Mouse (Mus musculus) testis, postnatal 14 days (tissue): ENCODE measurements around the gene Zfp629.
A peak's percentile ranks its signal among the peaks of the same experiment; 100 is the strongest.
"Not testable (repeated sequence)": the region's sequence is repeated elsewhere in the genome, so short reads cannot be mapped to it uniquely, and the experiment has no call there.

Experiments
- DNase-seq: peaks from one replicate; pipeline ENCODE4 v3.0.0; 2021; ENCODE audit warnings: low spot score

Zfp629 gene

DNA sequence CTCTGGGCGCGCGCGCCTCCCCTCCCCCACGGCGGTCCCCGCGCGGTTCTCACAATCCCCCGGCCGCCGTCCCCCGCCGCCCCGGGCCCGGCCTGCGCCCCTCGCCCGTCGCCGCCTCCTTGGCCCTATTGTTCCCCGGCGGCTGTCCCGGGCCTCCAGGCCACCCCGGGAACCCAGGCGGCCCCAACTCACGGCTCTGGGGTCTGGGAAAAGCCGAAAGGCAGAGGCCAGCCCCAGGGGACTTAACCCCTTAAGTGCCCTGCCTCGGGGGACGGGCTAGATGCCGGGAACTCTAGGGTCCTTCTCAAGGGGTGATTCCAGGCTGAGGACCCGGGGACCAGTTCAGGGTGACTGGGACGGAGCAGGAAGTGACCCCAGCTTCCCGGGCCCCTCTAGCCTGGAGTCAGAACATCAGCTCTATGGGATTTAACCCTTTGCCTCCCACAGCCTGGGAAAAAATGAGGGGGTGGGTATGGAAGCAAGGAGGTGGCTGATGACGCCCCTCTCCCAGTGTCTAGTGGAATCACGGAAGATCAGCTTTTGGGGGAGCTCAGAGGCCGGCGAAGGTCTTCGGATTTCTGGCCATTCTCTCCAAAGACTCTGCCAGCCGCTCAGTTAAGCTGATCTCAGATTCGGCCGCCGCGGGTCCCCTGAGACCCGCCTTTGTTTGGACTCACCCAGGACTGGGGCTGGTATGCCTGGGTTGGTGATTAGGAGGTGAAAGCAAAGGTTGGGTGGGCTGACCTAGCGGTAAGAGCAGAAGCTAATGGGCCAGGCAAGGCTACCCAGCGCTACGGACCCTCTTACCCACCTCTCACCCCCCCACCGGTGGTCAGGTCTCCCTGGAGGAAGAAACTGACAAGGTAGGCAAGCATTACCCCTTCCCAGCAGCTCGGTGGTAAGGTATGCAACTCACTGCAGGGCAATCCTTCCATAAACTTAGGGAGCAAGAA lies at the start of gene Zfp629:
Gene Zfp629 (minus strand): TSS at position 907 of the 953 bp plus-strand sequence.
- peak; percentile 80 for DNase-seq

DNA sequence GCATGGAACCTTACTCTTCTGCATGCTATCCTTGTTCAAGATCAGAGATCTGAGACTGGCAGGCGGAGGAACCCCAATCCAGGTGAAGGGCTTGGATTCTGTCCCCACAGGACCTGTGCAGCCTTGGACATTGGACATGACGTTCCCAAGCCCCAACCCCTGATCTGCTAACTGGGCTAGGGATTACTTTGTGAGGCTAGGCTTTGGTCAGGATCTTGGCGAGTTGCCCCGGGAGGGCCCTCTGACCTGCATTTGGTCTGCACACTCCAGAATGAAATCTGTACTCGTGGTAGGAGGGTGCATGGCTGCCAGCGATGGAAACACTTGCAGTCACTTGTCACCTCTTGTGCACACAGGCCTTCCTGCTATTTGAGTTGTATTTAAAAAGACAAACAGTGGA lies 47.3 kb upstream of the Zfp629 start:
- no peak for DNase-seq

DNA sequence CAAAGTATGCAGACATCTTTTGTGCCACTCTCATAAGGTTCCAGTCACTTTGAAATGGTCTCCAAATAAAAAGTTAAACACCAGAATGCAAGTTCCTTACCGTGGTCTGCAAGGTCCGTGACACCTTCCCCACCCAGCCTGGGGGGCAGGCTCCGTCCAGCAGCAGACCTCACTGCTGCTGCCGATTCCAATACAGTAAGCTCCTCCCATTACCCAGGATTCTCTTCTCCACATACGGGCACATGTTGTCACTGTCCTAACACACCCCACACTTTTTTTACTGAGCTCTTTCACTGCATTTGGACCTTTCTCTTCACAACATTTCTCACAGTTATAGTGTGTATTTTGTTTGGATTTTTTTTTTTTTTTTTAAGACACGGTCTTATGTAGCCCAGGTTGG lies 46.2 kb upstream of the Zfp629 start:
- DNase-seq: no peak

DNA sequence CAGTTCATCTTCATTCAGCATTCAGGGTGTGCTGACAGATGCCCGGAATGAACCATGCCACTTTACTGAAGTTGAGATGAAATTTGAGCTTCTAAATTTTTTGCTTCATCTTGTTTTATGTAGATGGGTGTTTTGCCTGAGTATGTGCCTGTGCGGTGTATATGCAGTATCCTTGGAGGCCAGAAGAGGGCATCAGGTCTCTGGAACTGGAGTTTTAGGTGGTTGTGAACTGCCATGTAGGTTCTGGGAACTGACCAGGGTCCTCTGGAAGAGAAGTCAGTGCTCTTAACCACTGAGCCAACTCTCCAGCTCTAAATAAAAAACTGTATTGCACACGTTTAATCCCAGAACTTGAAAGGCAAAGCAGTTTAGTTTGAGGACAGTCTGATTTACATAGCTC lies 45.3 kb upstream of the Zfp629 start:
- no peak for DNase-seq

DNA sequence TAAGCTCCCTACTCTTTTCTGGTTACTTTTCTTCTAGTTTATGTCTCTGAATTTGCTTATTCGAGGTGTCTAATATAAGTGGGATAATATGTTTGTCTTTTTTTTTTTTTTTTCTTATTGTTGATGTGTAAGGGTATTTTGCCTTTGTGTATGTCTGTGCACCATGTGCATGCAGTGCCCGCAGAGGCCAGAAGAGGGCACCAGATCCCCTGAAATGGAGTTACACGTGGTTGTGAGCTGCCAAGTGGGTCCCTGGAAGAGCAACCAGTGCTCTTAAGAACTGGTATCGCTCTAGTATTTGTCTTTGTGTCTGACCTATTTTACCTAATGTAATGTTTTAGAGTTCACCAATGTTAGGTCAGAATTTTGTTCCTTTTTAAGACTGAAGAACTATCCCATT lies 41.3 kb upstream of the Zfp629 start:
- DNase-seq: peak; percentile 48

DNA sequence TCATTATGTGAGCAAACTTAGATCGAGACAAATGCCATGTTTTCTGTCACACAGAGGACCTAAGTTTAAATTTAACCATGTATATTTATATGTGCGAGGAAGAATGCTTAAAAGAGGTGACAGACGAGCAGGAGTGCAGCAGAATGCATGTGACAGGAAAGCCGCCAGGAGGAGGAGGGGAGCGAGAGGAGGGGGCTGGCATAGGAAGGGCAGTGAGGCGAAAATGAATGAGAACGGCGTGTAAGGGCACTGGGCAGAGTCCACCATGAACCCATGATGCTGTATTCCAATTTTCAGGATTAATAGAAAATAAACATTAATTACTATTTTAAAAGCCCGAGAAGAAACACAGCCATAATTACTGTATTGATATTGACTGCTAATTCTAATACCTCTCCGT lies 38.7 kb upstream of the Zfp629 start:
- DNase-seq: no peak

DNA sequence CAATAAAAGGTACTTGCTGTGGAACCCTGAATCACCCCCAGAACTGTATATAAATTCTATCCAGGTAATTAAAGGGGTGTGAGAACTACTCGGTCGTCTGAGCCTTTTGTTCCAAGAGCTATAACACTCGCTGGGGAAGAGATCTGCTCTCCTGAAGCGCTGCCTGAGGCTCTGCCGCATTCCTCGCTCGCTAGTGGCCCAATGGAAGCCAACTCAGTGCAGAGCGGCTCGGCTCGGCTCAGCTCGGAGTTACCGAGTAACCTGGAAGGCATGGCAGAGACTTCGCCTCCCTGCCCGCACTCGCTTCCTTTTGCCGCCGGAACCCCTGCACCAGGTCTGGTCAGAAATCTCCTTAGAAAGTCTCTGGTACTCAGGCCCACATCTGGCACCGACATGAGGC lies 36.5 kb upstream of the Zfp629 start:
- DNase-seq: no peak

DNA sequence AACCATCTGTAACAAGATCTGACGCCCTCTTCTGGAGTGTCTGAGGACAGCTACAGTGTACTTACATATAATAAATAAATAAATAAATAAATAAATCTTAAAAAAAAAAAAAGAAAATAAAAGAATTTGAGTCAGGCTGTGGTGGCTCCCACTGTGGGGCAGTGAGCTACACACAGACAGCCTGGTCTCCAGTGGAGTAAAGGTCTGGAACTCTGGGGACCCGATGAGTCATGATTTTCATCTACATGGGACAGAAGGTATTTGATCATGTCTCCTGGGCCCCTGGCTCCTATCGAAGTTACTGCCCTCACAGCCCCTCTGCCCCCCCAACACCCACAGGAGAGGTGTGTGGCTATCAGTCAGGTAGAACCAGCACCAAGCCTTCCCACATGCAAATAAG lies 36.0 kb upstream of the Zfp629 start:
- no peak for DNase-seq

DNA sequence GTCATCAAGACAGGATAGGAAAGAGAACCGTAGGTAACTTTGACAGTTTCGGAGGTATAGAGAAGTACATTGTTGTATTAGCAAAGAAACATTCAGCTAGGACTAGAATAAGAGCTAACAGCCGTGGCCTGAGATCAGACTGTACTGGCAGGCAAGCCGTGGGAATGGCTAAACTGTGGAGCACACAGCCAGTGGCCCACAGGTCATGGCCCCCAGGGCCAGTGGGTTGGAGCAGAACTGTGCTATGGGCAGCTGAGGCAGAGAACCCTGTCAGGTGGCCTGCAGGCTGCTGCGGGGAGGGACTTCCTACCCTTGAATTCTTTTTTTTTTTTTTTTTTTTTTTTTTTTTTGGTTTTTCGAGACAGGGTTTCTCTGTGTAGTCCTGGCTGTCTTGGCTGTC lies 33.6 kb upstream of the Zfp629 start:
- DNase-seq: no peak

DNA sequence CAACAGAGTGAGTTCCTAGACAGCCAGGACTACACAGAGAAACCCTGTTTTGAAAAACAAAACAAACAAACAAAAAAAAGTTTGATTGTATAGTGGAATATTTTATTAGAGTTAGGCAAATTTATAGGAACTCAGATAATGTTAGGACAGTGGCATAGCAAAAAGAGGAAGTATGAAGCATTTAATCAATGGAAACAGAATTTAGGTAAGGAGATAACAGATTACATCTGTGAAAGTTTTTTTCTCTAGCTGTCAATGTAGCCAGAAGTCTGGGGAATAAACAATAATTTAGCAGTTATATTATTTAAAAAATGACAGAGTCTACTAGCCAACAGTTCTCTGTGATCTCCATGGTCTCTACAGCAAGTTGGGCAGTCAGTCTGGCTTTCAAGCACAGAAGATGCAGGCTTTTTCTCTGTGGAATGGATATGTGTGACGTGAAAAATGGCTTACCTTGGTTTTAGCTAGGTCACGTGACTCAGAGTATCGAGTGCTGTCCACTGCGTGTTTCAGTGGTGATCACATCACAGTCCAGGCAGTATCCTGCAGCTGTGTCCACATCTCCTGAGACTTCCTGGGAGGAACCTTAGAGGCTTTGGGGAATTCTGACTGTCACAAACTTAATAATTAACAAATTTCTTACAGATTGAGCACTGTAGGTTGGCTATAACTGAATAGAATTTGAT lies 33.1 kb upstream of the Zfp629 start:
- DNase-seq: no peak

DNA sequence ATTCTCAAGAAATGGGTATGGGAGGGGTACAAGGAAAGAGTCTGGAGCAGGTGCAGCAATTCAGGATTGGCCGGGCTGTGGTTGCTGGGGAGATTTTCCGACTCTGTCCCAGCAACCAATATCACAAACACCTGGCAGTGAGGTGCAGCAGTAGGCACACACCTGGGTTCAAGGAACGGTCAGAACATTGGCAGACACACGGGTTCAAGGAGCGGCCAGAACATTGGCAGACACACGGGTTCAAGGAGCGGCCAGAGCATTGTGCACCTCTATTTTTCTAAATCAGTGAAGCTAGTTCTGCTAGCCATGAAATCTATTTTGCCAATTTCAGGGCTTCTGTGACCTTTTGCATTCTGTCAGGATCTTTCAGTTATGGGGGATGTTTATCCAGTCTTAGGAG lies 32.0 kb upstream of the Zfp629 start:
- DNase-seq: not testable (repeated sequence)

DNA sequence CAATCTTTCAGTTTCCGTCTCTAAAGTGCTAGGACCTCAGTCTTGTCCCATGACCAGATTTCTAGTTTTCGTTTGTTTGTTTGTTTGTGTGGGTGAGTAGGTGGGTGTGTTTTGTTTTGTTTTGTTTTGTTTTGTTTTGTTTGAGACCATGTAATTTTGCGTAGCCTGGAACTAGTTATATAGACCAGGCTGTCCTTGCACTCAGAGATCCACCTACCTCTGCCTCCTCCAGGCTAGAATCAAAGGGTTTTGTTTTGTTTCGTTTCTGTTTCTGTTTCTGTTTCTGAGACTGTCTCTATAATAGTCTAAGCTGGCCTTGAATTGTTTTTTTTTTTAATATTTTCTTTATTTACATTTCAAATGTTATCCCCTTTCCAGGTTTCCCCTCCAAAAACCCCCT lies 30.8 kb upstream of the Zfp629 start:
- DNase-seq: no peak

DNA sequence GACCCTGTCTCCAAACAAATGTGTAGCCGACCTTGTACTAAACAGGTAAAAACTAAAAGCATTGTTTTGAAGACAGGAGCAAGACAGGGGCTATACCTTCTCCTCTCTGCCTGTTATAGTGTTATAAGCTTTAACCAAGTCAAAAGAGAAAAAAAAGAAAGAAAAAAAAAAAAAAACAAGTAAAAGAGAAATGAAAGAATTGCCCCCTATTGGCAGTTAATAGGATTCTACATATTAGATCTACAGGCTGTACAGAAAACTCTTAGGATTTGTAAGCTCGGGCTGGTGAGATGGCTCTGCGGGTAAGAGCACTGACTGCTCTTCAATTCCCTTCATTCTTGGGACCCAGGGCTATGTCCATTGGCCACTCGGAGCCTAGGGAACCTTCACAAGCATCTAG lies 26.7 kb upstream of the Zfp629 start:
- no peak for DNase-seq

DNA sequence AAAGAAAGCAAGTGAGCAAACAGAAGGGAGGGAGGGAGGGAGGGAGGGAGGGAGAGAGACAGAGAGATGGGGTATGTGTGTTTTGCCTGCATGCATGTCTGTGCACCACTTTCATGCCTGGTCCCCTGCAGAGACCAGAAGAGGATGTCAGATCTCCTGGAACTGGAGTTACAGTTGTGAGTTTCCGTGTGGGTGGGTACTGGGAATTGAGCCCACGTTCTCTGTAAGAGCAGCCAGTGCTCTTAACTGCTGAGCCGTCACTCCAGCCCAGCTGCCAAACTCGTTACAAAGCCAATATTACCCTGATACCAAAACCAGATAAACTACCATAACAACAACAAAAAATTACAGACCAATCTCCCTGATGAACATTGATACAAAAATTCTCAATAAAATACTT lies 25.7 kb upstream of the Zfp629 start:
- no peak for DNase-seq

DNA sequence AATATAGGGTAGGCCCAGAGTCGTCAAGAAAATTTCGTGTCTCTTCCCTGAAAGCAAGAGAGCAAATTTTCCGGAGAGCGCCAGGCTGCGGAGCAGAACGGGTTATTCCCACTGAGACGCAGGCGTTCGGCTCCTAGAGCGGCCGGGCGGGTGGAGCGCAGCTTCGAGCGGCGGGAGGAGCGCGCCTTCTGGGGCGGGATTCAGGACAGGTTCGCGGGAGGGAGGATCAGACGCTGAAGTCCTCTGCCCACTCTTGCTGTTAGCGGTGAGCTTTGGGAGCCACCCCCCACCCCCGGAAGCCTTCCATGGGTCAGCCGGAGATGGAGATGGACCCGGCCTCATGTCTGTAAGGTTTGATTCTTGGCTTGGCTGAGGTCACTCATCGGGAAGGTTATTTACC lies 21.4 kb upstream of the Zfp629 start:
- DNase-seq: peak; percentile 81

DNA sequence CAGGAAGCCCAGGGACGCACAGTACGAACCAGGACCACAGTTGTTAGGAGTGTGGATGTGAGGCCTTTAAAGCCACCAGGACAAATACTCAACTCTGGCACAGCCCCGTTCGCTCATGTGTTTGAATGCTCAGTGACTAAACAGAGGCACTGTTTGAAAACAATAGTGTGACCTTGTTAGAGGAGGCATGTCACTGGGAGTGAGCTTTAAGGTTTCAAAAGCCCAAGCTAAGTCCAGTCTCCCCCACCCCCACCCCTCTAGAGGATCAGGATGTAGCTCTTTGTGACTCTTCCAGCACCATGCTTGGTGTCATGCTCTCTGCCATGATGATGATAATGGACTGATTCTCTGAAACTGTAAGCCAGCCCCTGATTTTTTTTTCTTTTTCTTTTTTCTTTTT lies 15.8 kb upstream of the Zfp629 start:
- DNase-seq: no peak

DNA sequence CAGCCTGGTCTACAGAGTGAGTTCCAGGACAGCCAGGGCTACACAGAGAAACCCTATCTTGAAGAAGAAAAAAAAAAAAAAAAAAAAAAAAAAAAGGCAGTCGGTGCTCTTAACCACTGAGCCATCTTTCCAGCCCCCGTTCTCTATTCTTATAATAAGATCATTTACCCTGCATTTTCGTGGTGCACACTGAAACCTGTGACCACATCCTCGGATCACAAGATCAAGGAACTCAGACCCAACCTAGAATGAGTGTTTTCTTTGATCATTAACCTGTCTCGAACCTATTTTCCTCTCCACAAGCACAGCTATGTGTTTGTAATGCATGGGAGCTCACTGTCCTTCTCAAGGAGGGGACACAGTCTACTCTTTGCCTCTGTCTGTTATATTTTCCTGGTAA lies 13.0 kb upstream of the Zfp629 start:
- DNase-seq: no peak

DNA sequence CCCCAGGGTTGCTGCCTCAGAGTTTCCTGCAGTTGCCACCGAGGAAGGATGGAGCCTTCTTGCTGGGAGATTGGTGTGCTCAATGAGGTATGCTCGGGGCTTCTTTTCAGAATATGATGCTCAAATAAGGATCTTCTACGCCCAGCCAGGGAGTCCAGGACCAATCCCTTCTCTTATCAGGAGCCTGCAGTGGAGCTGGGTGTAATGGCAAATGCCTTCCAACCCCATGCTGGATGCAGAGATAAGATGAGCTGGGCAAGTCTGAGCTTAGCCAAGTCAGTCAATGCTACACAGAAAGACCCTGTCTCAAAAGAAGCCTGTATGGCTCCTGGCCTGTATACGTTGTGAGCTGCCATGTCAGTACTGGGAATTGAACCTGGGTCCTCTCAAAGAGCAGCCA lies 10.9 kb upstream of the Zfp629 start:
- no peak for DNase-seq

DNA sequence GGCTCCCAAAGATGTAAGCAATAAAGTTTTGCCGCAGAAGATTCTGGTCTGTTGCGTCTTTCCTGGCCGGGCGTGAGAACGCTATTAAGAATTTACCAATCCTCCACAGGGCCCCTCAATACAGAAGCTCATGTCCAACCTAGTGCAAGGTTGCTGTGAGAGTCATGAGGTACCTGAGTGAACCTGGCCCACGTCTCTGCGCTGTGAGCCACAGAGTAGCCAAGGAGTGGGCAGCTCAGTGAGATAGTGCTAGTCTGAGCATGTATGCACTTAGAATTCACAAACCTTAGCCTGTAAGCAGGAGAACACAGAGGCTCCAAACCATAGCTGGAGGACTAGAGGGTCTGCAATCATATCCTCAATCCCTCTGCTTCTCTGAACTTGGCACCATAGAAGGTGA lies 10.4 kb upstream of the Zfp629 start:
- DNase-seq: no peak

DNA sequence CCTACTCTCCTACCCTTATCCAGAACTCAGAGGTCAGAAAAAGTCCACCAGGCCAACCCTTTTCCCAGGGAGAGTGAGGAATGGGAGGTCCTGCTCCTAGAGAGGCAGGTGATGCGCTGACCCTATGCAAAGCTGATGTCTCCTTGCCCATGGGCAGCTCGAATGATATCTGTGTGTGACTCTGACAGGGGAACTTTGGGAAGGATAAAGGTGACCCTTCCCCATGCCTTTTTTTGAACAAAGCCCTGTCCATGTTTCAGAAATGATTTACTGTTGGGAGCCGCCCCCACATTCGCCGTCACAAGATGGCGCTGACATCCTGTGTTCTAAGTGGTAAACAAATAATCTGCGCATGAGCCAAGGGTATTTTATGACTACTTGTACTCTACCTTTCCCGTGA lies 2.8 kb upstream of the Zfp629 start:
- not testable (repeated sequence) for DNase-seq

DNA sequence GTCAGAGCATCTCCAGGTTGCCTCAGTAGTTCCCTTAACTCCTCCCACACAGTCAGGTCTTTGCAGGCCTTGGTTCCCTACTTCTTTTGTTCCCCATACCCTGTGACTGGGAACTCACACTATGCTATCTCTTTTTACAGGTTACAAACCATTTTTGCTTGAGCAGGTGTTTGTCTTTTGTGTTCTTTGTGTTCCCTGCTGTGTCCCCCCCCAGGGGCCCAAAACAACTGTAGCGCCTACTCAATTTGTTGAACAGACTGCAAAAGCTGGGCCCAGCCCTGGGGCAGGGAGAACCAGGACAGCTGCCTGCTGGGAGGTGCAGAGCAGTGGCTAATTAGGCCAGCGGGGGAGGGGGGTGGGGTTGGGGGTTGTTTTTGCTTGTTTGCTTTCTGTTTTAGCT lies 2.4 kb upstream of the Zfp629 start:
- no peak for DNase-seq

DNA sequence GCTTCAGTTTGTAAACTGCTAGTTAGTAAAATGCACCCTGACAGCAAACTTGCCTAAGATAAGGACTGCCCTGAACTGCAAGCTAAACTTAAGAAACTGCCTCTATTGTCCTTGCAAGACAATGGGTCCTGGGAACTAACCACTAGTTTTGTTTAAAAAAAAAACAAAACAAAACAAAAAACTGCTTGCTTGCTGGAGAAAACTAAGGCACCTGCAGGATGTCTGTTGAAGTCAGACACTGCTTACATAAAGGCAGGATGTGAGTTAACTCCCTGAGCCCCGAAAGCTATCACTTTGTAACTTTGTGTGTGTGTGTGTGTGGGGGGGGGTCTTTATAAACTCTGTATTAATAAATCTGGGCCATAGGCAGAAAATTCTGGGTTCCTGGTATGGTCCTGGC lies 1.3 kb upstream of the Zfp629 start:
- DNase-seq: no peak

DNA sequence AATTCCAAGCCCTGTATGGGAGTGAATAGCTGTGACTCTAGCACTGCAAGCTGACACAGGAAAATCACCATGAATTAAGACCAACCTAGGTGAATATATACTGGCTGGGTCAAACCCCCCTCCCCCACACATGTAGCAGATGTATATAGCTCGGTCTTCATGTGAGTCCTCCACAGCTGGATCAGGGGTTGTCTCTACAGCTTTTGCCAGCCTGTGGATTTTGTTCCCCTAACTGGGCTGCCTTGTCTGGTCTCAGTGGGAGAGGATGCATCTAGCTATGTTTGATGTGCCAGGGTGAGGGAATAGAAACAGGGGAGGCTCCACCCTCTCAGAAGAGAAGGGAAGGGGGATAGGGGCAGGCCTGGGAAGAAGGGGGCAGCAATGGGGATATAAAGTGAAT lies 739 bp upstream of the Zfp629 start:
- DNase-seq: no peak

DNA sequence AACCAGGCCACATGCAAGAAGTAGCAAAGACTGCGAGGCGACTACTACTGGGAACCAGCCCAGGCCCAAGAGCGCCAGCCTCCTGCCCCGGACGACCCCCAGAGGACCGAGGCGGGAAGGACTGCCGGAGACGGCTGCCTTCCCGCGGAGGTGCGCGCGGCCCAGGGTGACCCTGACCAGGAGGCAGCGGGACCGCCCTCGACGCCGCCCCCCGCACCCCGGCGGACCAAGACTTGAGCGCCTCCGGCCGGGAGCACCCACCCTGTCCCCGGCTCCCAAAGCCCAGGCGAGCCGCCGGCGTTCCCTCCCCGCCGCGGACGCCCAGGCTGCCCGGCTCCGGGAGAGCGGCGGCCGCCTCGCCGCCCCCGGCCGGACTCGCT lies 1.1 kb downstream of the Zfp629 start:
- peak; percentile 65 for DNase-seq
